Mouse (Mus musculus) hindbrain, embryonic 12.5 days (tissue): ENCODE data around the gene Rnf4. TPM values are rescaled to one million over a fixed set of nuclear protein-coding genes. Genes with fewer than 3 reads are reported as not detected.

ENCODE experiments used
- ATAC-seq: fragments of 200-750 bp; cut with Nextera tagmentation; 2 replicates; pipeline ENCODE4 v1.8.0; 2017; ENCODE audit warnings: moderate TSS enrichment; ENCODE audit not compliant: low FRiP score
- H3K27ac ChIP-seq: fragments of 300-500 bp; sonication (generic); 2 replicates; pipeline ENCODE4 v1.5.1; 2016; ENCODE audit warnings: mild to moderate bottlenecking
- H3K27me3 ChIP-seq: fragments of 300-500 bp; sonication (generic); 2 replicates; pipeline ENCODE4 v1.6.1; 2016; ENCODE audit warnings: mild to moderate bottlenecking
- H3K36me3 ChIP-seq: fragments of 300-500 bp; sonication (generic); 2 replicates; pipeline ENCODE4 v1.6.1; 2016; ENCODE audit warnings: mild to moderate bottlenecking
- H3K4me1 ChIP-seq: fragments of 300-500 bp; sonication (generic); 2 replicates; pipeline ENCODE4 v1.6.1; 2016
- H3K4me2 ChIP-seq: fragments of 300-500 bp; sonication (generic); replicated peaks from 2 replicates; pipeline ENCODE4 v1.6.1; 2016; ENCODE audit warnings: mild to moderate bottlenecking
- H3K4me3 ChIP-seq: fragments of 300-500 bp; sonication (generic); 2 replicates; pipeline ENCODE4 v1.5.1; 2016; ENCODE audit warnings: mild to moderate bottlenecking
- H3K9ac ChIP-seq: fragments of 300-500 bp; sonication (generic); 2 replicates; pipeline ENCODE4 v1.6.1; 2016; ENCODE audit warnings: mild to moderate bottlenecking, moderate library complexity
- H3K9me3 ChIP-seq: fragments of 300-500 bp; sonication (generic); replicated peaks from 2 replicates; pipeline ENCODE4 v1.6.1; 2016; ENCODE audit warnings: mild to moderate bottlenecking
- WGBS: fragments of 180-500 bp; shearing (Covaris S2); methylation state at CpG from one replicate; pipeline ENCODE4 v1.1.7; 2016; 5-methylcytosine and 5-hydroxymethylcytosine counted together
- polyA plus RNA-seq: library from polyadenylated mRNA; unstranded; fragments of >200 nt; fragmentation: Nextera tagmentation; extraction: Ambion mirVana; gene quantifications from 2 replicates; pipeline ENCODE4 v1.2.1, GENCODE M21; 2016

Gene Rnf4
- polyA plus RNA-seq, 1 experiment from 2014 or later: 158 TPM

DNA sequence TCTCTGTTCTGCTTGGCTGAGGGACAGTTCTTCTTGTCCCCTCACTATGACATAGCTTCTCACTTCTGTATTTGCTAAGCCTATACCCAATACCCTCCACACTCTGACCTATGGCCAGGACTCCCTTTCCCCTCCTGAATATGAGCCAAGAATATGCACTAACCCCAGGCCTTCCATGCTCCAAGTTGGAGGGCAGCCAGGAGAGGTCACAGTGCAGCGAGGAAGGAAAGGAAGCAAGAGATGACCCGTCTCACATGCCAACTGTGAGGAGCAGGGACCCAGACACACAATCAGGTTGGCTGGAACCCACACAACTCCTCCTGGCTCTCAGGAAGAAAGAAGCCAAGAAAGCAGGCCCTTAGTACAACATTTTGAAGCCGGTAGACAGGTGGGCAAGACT, 27.1 kb upstream of the Rnf4 start:
- no peaks in the 10 kb centered on the region for H3K27me3 ChIP-seq
- H3K27ac ChIP-seq: no peak overlapping the region
- H3K4me2 ChIP-seq: no peak overlapping the region
- WGBS: 90% methylated on average over 3 of the region's 3 CpGs
- H3K9ac ChIP-seq: no peak overlapping the region
- H3K4me1 ChIP-seq: no peaks in the 10 kb centered on the region
- no peak overlapping the region for H3K4me3 ChIP-seq
- H3K9me3 ChIP-seq: no peaks in the 10 kb centered on the region
- H3K36me3 ChIP-seq: no peaks in the 10 kb centered on the region
- no peak for ATAC-seq

DNA sequence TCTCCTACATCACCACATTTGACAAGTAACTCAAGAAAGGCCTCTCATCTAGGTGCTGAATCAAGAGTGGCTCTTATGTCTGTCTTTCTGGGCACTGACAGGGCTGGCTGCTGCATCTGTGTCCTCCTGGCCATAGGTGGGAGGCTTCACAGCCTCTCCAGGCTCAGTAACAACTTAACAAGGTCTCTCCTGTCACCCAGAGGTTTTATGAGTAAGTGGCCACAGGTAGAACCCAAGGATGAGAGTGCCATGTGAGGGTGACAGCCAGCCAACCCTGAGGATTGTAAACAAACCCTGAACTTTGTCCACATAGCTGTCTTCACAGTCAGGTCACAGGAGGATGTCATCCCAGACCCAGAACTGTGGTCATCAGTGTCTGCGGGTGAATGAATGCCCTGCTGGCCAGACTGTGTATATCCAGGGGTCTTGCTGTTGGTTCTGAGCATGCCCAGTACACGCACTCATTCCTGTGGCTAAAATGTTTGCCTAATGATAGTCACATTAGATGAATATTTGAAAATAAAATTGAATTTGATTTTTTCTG, 16.5 kb upstream of the Rnf4 start:
- no peak for ATAC-seq
- no peak overlapping the region for H3K4me3 ChIP-seq
- no peak overlapping the region for H3K9ac ChIP-seq
- no peaks in the 10 kb centered on the region for H3K9me3 ChIP-seq
- no peaks in the 10 kb centered on the region for H3K27me3 ChIP-seq
- no peaks in the 10 kb centered on the region for H3K4me1 ChIP-seq
- no peak overlapping the region for H3K27ac ChIP-seq
- H3K36me3 ChIP-seq: no peaks in the 10 kb centered on the region
- no peak overlapping the region for H3K4me2 ChIP-seq
- 70% methylated on average over 2 of the region's 2 CpGs for WGBS

DNA sequence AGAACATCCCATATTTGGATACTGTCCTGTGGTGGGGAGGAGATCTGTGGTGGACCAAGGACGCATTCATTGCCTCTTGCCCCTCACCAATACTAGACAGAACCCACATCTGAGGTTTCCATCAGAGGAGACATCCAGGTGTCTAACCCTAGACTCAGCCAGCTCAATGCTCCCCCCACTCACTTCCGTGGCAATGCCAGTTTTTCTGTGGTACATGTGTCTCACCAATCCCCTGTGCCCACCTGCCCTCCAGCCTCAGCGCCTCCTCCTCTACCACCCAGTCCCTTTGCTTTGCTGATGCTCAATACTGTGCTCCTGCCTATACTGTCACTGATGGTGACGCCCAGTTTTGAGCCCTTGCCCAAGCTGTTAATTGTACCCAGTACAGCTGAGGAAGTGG, 14.9 kb upstream of the Rnf4 start:
- no peak overlapping the region for H3K27ac ChIP-seq
- no peaks in the 10 kb centered on the region for H3K9me3 ChIP-seq
- 78% methylated on average over 4 of the region's 4 CpGs for WGBS
- no peaks in the 10 kb centered on the region for H3K36me3 ChIP-seq
- no peak overlapping the region for H3K4me2 ChIP-seq
- no peaks in the 10 kb centered on the region for H3K27me3 ChIP-seq
- no peak overlapping the region for H3K9ac ChIP-seq
- H3K4me1 ChIP-seq: no peaks in the 10 kb centered on the region
- H3K4me3 ChIP-seq: no peak overlapping the region
- no peak for ATAC-seq

- no peaks in the 10 kb centered on the region for H3K36me3 ChIP-seq
- no peak overlapping the region for H3K4me2 ChIP-seq
- no peak overlapping the region for H3K4me3 ChIP-seq
- H3K9ac ChIP-seq: no peak overlapping the region
- H3K27me3 ChIP-seq: 0 out of 2 replicates have a peak, but pooled peaks cover 3% of the 10 kb centered on the region
- peaks cover 7% of the 10 kb centered on the region for H3K4me1 ChIP-seq
- ATAC-seq: no peak
- H3K9me3 ChIP-seq: no peaks in the 10 kb centered on the region
- H3K27ac ChIP-seq: no peak overlapping the region
Observed at GRCm38 (mm10) chr5:34325286-34325685, 10.8 kb upstream of the Rnf4 start.

DNA sequence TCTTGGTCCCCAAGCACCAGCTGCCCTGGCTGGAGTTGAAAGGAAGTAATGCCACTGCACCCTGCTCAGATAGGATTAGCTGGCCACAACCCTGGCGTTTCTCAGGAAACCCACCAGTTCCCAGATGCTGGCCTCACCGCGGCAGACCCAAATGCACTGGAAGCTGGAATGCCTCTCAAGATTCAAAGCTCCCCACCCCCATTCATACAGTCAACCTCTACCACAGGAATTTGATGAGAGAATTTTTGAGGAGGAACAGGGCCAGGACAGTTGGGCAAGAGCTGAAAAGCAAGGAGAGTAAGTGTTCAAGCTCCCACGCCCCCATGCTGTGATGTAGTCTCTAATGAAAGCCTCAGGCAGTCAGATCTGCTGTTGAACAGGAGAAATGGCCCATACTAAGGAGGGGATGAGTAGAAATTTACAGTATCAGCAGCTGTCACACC, 9.8 kb upstream of the Rnf4 start:
- no peak overlapping the region for H3K27ac ChIP-seq
- H3K4me2 ChIP-seq: peak overlapping the region; percentile 55; the same call in 1 of the 2 replicates
- H3K9me3 ChIP-seq: no peaks in the 10 kb centered on the region
- H3K4me3 ChIP-seq: peak overlapping the region; percentile 34; the same call in 1 of the 2 replicates
- H3K27me3 ChIP-seq: 0 out of 2 replicates have a peak, but pooled peaks cover 3% of the 10 kb centered on the region
- no peaks in the 10 kb centered on the region for H3K36me3 ChIP-seq
- 30% methylated on average over 4 of the region's 4 CpGs for WGBS
- H3K4me1 ChIP-seq: peaks cover 7% of the 10 kb centered on the region
- H3K9ac ChIP-seq: no peak overlapping the region
- no peak; the same call in 1 of the 2 replicates for ATAC-seq

DNA sequence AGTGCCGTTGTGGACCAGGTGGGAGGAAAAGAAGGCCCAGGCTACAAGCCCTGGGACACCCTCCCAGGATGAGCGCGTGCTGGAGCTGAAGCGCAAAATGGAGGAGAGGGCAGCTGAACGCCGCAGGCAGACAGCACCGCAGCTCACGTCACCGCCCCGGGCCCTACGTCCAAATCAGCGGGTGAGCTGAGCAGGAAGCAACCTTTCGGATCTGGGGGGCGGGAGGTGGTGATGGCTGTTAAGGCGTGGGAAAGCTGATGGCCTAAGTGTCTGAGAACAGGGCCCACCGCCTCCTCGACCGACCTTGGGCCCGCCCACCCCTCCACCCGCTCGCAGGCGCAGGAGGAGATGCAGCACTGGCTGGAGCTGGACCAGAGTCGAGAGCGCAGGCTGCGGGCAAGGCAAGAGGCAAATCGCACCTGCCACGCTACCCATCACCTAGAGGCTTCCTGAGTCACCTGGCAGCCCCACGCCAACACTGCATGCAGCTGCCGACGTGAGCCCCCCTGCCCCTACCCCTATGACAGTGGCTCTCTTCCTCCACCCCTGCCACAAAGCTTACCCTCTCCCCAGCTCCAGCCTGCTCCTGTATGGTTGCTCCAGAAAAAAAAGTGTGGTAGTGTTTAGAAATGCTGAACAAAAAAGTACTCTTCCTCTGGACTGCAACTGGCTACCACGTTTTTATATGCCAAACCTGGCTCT, 9.1 kb upstream of the Rnf4 start:
- WGBS: 10% methylated on average over 31 of the region's 31 CpGs
- peak overlapping the region; percentile 55 for H3K4me2 ChIP-seq
- peak overlapping the region; percentile 62 for H3K9ac ChIP-seq
- H3K27ac ChIP-seq: no peak overlapping the region
- H3K9me3 ChIP-seq: no peaks in the 10 kb centered on the region
- 0 out of 2 replicates have a peak, but pooled peaks cover 3% of the 10 kb centered on the region for H3K27me3 ChIP-seq
- peak overlapping the region; percentile 34 for H3K4me3 ChIP-seq
- no peaks in the 10 kb centered on the region for H3K36me3 ChIP-seq
- H3K4me1 ChIP-seq: peaks cover 7% of the 10 kb centered on the region
- peak; percentile 73 for ATAC-seq

DNA sequence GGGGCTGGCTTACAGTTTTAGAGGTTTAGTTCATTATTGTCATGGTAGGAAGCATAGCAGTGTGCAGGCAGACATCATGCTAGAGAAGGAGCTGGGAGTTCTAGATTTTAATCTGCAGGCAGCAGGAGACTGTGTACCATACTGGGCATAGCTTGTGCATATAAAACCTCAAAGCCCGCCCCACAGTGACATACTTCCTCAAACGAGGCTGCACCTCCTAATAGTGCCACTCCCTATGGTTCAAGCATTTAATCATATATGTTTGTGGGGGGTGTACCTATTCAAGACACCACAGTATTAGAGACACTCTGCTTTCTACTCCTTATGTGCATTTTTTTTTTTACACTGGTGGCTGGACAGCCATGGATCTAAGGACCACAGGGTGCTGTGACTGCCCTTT, 6.0 kb upstream of the Rnf4 start:
- Histone ChIP-seq H3K4me2 (no peak overlapping the region), H3K4me3 (no peak overlapping the region), H3K9ac (no peak overlapping the region), H3K36me3 (no peaks in the 10 kb centered on the region), H3K27me3 (0 out of 2 replicates have a peak, but pooled peaks cover 3% of the 10 kb centered on the region), H3K4me1 (peaks cover 8% of the 10 kb centered on the region), H3K9me3 (no peaks in the 10 kb centered on the region), H3K27ac (no peak overlapping the region)
- ATAC-seq: no peak
- WGBS: 88% methylated on average over 2 of the region's 2 CpGs

DNA sequence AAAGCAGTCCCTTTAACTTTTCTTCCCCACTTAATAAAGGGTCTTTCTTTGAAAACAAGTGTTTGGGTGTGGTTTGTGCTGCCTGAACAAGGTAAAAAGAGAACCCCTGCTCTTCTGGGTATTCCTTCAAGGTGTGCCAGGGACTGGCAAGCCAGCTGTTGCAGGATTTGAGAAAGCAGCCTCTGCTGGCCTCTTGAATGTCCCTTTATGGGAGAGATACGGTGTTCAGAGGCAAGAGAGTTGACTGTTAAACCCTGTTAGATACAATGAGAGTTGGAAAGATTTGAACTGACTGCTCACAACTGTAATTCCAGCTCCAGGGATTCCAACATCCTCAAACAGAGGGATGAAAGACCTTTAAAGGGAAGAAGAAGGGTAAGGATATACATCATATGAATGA, 2.0 kb upstream of the Rnf4 start:
- WGBS: 91% methylated on average over 1 of the region's 1 CpGs

DNA sequence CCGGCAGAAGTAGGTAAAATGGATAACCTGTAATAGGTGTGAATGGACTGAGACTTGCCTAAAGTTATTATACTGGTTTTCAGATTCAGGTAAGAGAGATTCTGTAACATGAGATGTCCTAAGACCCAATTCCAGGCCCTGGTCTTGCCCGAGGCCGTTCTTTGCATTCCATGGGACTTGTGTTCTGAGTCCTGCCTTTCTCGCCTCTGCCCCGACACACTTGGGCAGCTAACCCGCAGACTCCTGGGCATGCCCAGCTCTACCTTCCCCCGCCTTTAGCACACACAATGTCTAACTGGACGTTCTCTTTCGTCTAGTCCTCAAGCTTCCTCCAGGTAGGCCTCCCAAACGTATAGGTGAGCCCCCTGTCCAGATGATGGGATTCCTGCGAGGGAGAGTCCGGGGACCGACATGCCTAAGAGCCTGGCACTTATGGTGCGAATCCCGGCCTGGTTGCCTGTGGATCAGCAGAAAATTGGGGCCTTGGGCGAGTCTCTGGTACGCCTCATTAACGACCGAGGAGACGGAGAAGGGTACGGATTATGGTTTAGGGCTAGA, 471 bp upstream of the Rnf4 start:
- H3K4me1 ChIP-seq: peaks cover 20% of the 10 kb centered on the region
- H3K4me3 ChIP-seq: peak overlapping the region; percentile 97
- peak overlapping the region; percentile 88 for H3K27ac ChIP-seq
- ATAC-seq: peak; percentile 76
- no peaks in the 10 kb centered on the region for H3K27me3 ChIP-seq
- H3K4me2 ChIP-seq: peak overlapping the region; percentile 78
- H3K36me3 ChIP-seq: no peaks in the 10 kb centered on the region
- 3% methylated on average over 21 of the region's 21 CpGs for WGBS
- no peaks in the 10 kb centered on the region for H3K9me3 ChIP-seq
- H3K9ac ChIP-seq: peak overlapping the region; percentile 89

More for the DNA sequence above, 2.0 kb upstream of the Rnf4 start:
- H3K9me3 ChIP-seq: no peaks in the 10 kb centered on the region
- H3K27ac ChIP-seq: no peak overlapping the region
- H3K4me1 ChIP-seq: peaks cover 20% of the 10 kb centered on the region
- H3K4me3 ChIP-seq: no peak overlapping the region
- no peak for ATAC-seq
- no peaks in the 10 kb centered on the region for H3K36me3 ChIP-seq
- H3K27me3 ChIP-seq: no peaks in the 10 kb centered on the region
- no peak overlapping the region for H3K4me2 ChIP-seq
- no peak overlapping the region for H3K9ac ChIP-seq

GRCm38 (mm10) chr5:34336775-34337450, 824 bp downstream of the Rnf4 start:
- peak overlapping the region; percentile 97 for H3K4me3 ChIP-seq
- H3K36me3 ChIP-seq: no peaks in the 10 kb centered on the region
- peaks cover 20% of the 10 kb centered on the region for H3K4me1 ChIP-seq
- 0 out of 2 replicates have a peak, but pooled peaks have one; percentile 31 for ATAC-seq
- peak overlapping the region; percentile 85 for H3K4me2 ChIP-seq
- WGBS: under 1% methylated on average over 42 of the region's 42 CpGs
- H3K9ac ChIP-seq: peak overlapping the region; percentile 96
- no peaks in the 10 kb centered on the region for H3K9me3 ChIP-seq
- peak overlapping the region; percentile 90 for H3K27ac ChIP-seq
- no peaks in the 10 kb centered on the region for H3K27me3 ChIP-seq

GRCm38 (mm10) chr5:34340246-34340645, 4.2 kb downstream of the Rnf4 start:
- no peaks in the 10 kb centered on the region for H3K9me3 ChIP-seq
- peaks cover 15% of the 10 kb centered on the region for H3K36me3 ChIP-seq
- no peak for ATAC-seq
- H3K4me2 ChIP-seq: no peak overlapping the region
- no peak overlapping the region for H3K4me3 ChIP-seq
- WGBS: 95% methylated on average over 6 of the region's 6 CpGs
- H3K27ac ChIP-seq: no peak overlapping the region
- no peaks in the 10 kb centered on the region for H3K27me3 ChIP-seq
- H3K4me1 ChIP-seq: peaks cover 19% of the 10 kb centered on the region
- H3K9ac ChIP-seq: no peak overlapping the region

DNA sequence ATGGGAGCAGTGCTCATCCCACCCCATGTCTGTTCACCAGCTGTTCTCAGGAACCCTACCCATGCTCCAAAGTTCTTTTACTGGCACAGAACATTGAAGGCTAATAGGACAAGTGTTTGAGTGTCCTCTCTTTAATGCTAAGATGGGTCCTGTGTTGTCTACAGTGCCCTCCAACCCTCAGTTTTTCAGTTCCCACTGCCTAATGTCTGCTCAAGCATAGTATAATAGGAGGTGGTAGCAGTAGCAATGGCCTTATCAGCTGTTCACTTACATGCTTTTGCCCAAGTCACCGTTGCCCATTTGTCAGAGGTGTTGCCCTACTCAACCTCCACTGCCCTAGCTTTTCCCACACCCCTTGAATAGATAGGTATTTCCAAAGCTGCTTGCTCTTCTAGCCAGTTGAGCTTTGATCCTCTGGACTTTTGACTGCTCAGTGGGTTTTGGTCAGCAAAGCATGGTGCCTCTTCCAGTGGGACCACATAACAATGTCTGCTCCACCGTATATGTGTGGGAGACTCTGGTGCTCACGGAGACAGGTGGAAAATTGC, 16.1 kb downstream of the Rnf4 start:
- ATAC-seq: no peak
- Histone ChIP-seq H3K4me3 (no peak overlapping the region), H3K36me3 (peaks cover 84% of the 10 kb centered on the region), H3K4me2 (no peak overlapping the region), H3K9me3 (no peaks in the 10 kb centered on the region), H3K4me1 (no peaks in the 10 kb centered on the region), H3K27me3 (no peaks in the 10 kb centered on the region), H3K27ac (no peak overlapping the region), H3K9ac (no peak overlapping the region)
- 95% methylated on average over 3 of the region's 3 CpGs for WGBS
